8 mouse cellular contexts compared by ENCODE assay signal in the genomic region with DNA sequence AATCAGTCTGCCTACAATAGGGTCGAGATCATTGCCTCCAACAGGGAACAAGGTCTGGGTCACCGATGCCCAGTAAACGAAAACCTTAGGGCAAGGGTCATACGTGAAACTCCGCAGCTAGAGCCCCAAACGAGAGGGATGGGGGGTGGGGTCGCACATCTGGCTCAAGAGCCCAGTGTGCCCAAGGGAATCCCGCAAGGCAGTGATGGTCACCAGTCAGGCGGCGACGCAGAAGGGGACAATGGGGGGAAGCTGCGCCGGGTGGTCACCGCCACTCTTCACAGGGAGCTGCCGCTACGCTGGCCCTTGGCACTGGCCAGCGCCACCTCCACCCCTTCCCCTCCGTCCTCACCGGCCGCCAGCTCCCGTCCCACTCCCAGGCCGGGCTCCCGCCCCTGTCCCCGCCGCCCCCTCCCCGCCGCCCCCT. TPM values are rescaled to one million over a fixed set of nuclear protein-coding genes. Genes with fewer than 3 reads are reported as not detected.
DNase-seq lines count a peak whose midpoint lies in the region; ATAC-seq and TF ChIP-seq lines count a peak whose summit lies in the region.

No protein-coding gene starts in this region.

- peaks cover 3% of the 10 kb centered on the region for H3K4me1 ChIP-seq in heart, adult 2 months (ENCODE audit: control insufficient read depth, insufficient read depth, low read length)
- peaks cover 35% of the 10 kb centered on the region for H3K4me1 ChIP-seq in G1E (ENCODE audit: insufficient read depth, low read depth, low read length)
- peaks cover 20% of the 10 kb centered on the region for H3K4me1 ChIP-seq in embryonic facial prominence, embryonic 12.5 days
- H3K4me1 ChIP-seq in hindbrain, embryonic 15.5 days (replicated peaks) = peaks cover 36% of the 10 kb centered on the region
- H3K4me1 ChIP-seq in liver, embryonic 11.5 days (replicated peaks; ENCODE audit: control insufficient read depth, insufficient read depth, low read length) = peaks cover 12% of the 10 kb centered on the region
- H3K4me1 ChIP-seq in neural tube, embryonic 13.5 days (replicated peaks) = peaks cover 33% of the 10 kb centered on the region

- DNase-seq in heart, adult 2 months = no peak
- DNase-seq in heart, adult 11 months = no peak
- DNase-seq in G1E (ENCODE audit: low spot score) = peak; percentile 33
- DNase-seq in liver, embryonic 11.5 days (ENCODE audit: low spot score) = peak; percentile 63
- no peak for DNase-seq in urinary bladder, postnatal 4 days (ENCODE audit: low spot score in 2 of 2)

- H3K79me2 ChIP-seq in heart, adult 2 months (replicated peaks; ENCODE audit: control insufficient read depth, insufficient read depth, low read length) = peaks cover 6% of the 10 kb centered on the region

- no peaks in the 10 kb centered on the region for H3K27me3 ChIP-seq in heart, adult 2 months (ENCODE audit: control insufficient read depth, insufficient read depth, low read length)
- no peaks in the 10 kb centered on the region for H3K27me3 ChIP-seq in G1E (ENCODE audit: insufficient read depth, low read length)
- no peaks in the 10 kb centered on the region for H3K27me3 ChIP-seq in embryonic facial prominence, embryonic 12.5 days
- H3K27me3 ChIP-seq in hindbrain, embryonic 15.5 days = no peaks in the 10 kb centered on the region
- no peaks in the 10 kb centered on the region for H3K27me3 ChIP-seq in liver, embryonic 11.5 days (replicated peaks; ENCODE audit: control insufficient read depth, insufficient read depth, low read length)
- no peaks in the 10 kb centered on the region for H3K27me3 ChIP-seq in neural tube, embryonic 13.5 days

- ATAC-seq in G1E (ENCODE audit: extremely low read depth, insufficient number of reproducible peaks, low FRiP score, poor library complexity, severe bottlenecking) = no peak
- peak; percentile 54 for ATAC-seq in embryonic facial prominence, embryonic 12.5 days (ENCODE audit: insufficient number of reproducible peaks, insufficient read depth, low FRiP score, low TSS enrichment)
- no peak; the same call in 1 of the 2 replicates for ATAC-seq in hindbrain, embryonic 15.5 days (ENCODE audit: low FRiP score, low read depth)
- peak; percentile 34 for ATAC-seq in liver, embryonic 11.5 days (replicated peaks; ENCODE audit: low FRiP score)
- ATAC-seq in neural tube, embryonic 13.5 days (ENCODE audit: low read depth) = peak; percentile 69

- peak overlapping the region; percentile 83 for H3K4me3 ChIP-seq in heart, adult 2 months
- peak overlapping the region; percentile 98 for H3K4me3 ChIP-seq in G1E (ENCODE audit: low read depth, low read length)
- peak overlapping the region; percentile 94 for H3K4me3 ChIP-seq in embryonic facial prominence, embryonic 12.5 days
- H3K4me3 ChIP-seq in hindbrain, embryonic 15.5 days = peak overlapping the region; percentile 82
- peak overlapping the region; percentile 90 for H3K4me3 ChIP-seq in liver, embryonic 11.5 days (ENCODE audit: low read depth, low read length)
- peak overlapping the region; percentile 68 for H3K4me3 ChIP-seq in neural tube, embryonic 13.5 days

- H3K4me2 ChIP-seq in embryonic facial prominence, embryonic 12.5 days (replicated peaks) = peak overlapping the region; percentile 71
- H3K4me2 ChIP-seq in hindbrain, embryonic 15.5 days = peak overlapping the region; percentile 87
- peak overlapping the region; percentile 79 for H3K4me2 ChIP-seq in liver, embryonic 11.5 days
- H3K4me2 ChIP-seq in neural tube, embryonic 13.5 days = peak overlapping the region; percentile 87

- no peak for TF ChIP-seq CTCF in heart, adult 2 months (IDR thresholded peaks at IDR 0.05)
- TF ChIP-seq CTCF in G1E (IDR thresholded peaks at IDR 0.05; ENCODE audit: low read depth, low read length) = no peak

- no peak for TF ChIP-seq EP300 in heart, adult 2 months (IDR thresholded peaks at IDR 0.05; ENCODE audit: insufficient read depth, low read depth, low read length)

- TF ChIP-seq POLR2A in heart, adult 2 months (IDR thresholded peaks at IDR 0.05; ENCODE audit: insufficient read depth, low read depth, low read length) = no peak

- under 1% methylated on average over 23 of the region's 27 CpGs for WGBS in heart, adult 2 months
- WGBS in embryonic facial prominence, embryonic 12.5 days = under 1% methylated on average over 15 of the region's 27 CpGs
- 2% methylated on average over 23 of the region's 27 CpGs for WGBS in hindbrain, embryonic 15.5 days
- WGBS in liver, embryonic 11.5 days = 0% methylated on average over 20 of the region's 27 CpGs
- 0% methylated on average over 15 of the region's 27 CpGs for WGBS in neural tube, embryonic 13.5 days

- intact Hi-C loops in heart, adult 2 months (cut with DNase I) = loop anchor here (5.0 kb wide), 2 partner anchors 76 to 376 kb away; a partner anchor contains a TSS

- no peaks in the 10 kb centered on the region for H3K9me3 ChIP-seq in G1E (replicated peaks)
- no peaks in the 10 kb centered on the region for H3K9me3 ChIP-seq in embryonic facial prominence, embryonic 12.5 days
- H3K9me3 ChIP-seq in hindbrain, embryonic 15.5 days = no peaks in the 10 kb centered on the region
- no peaks in the 10 kb centered on the region for H3K9me3 ChIP-seq in liver, embryonic 11.5 days (ENCODE audit: control insufficient read depth, low read length)
- H3K9me3 ChIP-seq in neural tube, embryonic 13.5 days = no peaks in the 10 kb centered on the region

- peak overlapping the region; percentile 100 for H3K27ac ChIP-seq in heart, adult 2 months
- peak overlapping the region; percentile 91 for H3K27ac ChIP-seq in embryonic facial prominence, embryonic 12.5 days
- peak overlapping the region; percentile 98 for H3K27ac ChIP-seq in hindbrain, embryonic 15.5 days (replicated peaks)
- H3K27ac ChIP-seq in liver, embryonic 11.5 days (ENCODE audit: low read depth, low read length) = peak overlapping the region; percentile 91
- H3K27ac ChIP-seq in neural tube, embryonic 13.5 days (replicated peaks) = peak overlapping the region; percentile 94

- peaks cover 2% of the 10 kb centered on the region for H3K36me3 ChIP-seq in heart, adult 2 months (ENCODE audit: control insufficient read depth, insufficient read depth, low read length)
- H3K36me3 ChIP-seq in G1E (replicated peaks) = peaks cover 55% of the 10 kb centered on the region
- H3K36me3 ChIP-seq in embryonic facial prominence, embryonic 12.5 days = peaks cover 40% of the 10 kb centered on the region
- H3K36me3 ChIP-seq in hindbrain, embryonic 15.5 days = peaks cover 40% of the 10 kb centered on the region
- peaks cover 9% of the 10 kb centered on the region; the same call in 1 of the 2 replicates for H3K36me3 ChIP-seq in liver, embryonic 11.5 days (ENCODE audit: control insufficient read depth, insufficient read depth, low read length)
- peaks cover 56% of the 10 kb centered on the region for H3K36me3 ChIP-seq in neural tube, embryonic 13.5 days

- H3K9ac ChIP-seq in heart, adult 2 months (ENCODE audit: low read depth, low read length) = peak overlapping the region; percentile 87
- H3K9ac ChIP-seq in embryonic facial prominence, embryonic 12.5 days = peak overlapping the region; percentile 96
- H3K9ac ChIP-seq in hindbrain, embryonic 15.5 days = peak overlapping the region; percentile 90
- H3K9ac ChIP-seq in liver, embryonic 11.5 days (ENCODE audit: low read depth, low read length) = peak overlapping the region; percentile 91
- H3K9ac ChIP-seq in neural tube, embryonic 13.5 days = peak overlapping the region; percentile 96

RNA-seq across cellular contexts. Expression of a gene that starts 0.5 kb away (rescaled TPM):
- 10 to 100 TPM; 12.2 to 13.9 TPM for total RNA-seq in heart, adult 2 months (2021)
- polyA plus RNA-seq in heart, adult 2 months (2012; rRNA removed) = 18.4 and 26.8 TPM in 2 replicates
- total RNA-seq in G1E (2014; fragmentation: Nextera tagmentation) (7.1 and 7.3 TPM in 2 replicates), G1E (2017) (11.8 and 19.1 TPM in 2 replicates)
- polyA plus RNA-seq in G1E (2012) = 5.3 and 6.3 TPM in 2 replicates
- polyA plus RNA-seq in embryonic facial prominence, embryonic 12.5 days (2016; fragmentation: Nextera tagmentation; extraction: Ambion mirVana) = 23.6 and 23.7 TPM in 2 replicates
- polyA plus RNA-seq in hindbrain, embryonic 15.5 days (2015; fragmentation: Nextera tagmentation; extraction: Ambion mirVana) = 21.6 and 22.2 TPM in 2 replicates
- 12.2 and 13.6 TPM in 2 replicates for polyA plus RNA-seq in liver, embryonic 11.5 days (2014; fragmentation: Nextera tagmentation; extraction: Ambion mirVana)
- 23.8 and 25.2 TPM in 2 replicates for polyA plus RNA-seq in neural tube, embryonic 13.5 days (2015; fragmentation: Nextera tagmentation; extraction: Ambion mirVana)

RNA-seq across cellular contexts. Expression of a gene that starts 0.9 kb away (rescaled TPM):
- 10 to 100 TPM; 31.8 to 37.1 TPM for total RNA-seq in heart, adult 2 months (2021)
- 12.5 and 21.8 TPM in 2 replicates for polyA plus RNA-seq in heart, adult 2 months (2012; rRNA removed)
- total RNA-seq in G1E (2014; fragmentation: Nextera tagmentation) (33.5 and 42.4 TPM in 2 replicates), G1E (2017) (22.4 and 31.7 TPM in 2 replicates)
- polyA plus RNA-seq in G1E (2012) = 11.2 and 16.7 TPM in 2 replicates
- polyA plus RNA-seq in embryonic facial prominence, embryonic 12.5 days (2016; fragmentation: Nextera tagmentation; extraction: Ambion mirVana) = 62.2 and 64.1 TPM in 2 replicates
- polyA plus RNA-seq in hindbrain, embryonic 15.5 days (2015; fragmentation: Nextera tagmentation; extraction: Ambion mirVana) = 94.1 and 109 TPM in 2 replicates
- 33.7 and 37.3 TPM in 2 replicates for polyA plus RNA-seq in liver, embryonic 11.5 days (2014; fragmentation: Nextera tagmentation; extraction: Ambion mirVana)
- polyA plus RNA-seq in neural tube, embryonic 13.5 days (2015; fragmentation: Nextera tagmentation; extraction: Ambion mirVana) = 82.3 and 96.2 TPM in 2 replicates

RNA-seq across cellular contexts. Expression of a gene that starts 30.0 kb away (rescaled TPM):
- total RNA-seq in heart, adult 2 months (2021) = 10 to 100 TPM; 84.0 to 93.6 TPM
- polyA plus RNA-seq in heart, adult 2 months (2012; rRNA removed) = 97.6 and 116 TPM in 2 replicates
- total RNA-seq in G1E (2014; fragmentation: Nextera tagmentation) (not detected in 2 replicates), G1E (2017) (0.38 TPM in 1 of 2 replicates, not detected in the other)
- 0.03 and 0.07 TPM in 2 replicates for polyA plus RNA-seq in G1E (2012)
- polyA plus RNA-seq in embryonic facial prominence, embryonic 12.5 days (2016; fragmentation: Nextera tagmentation; extraction: Ambion mirVana) = 14.1 and 16.4 TPM in 2 replicates
- 6.5 and 7.2 TPM in 2 replicates for polyA plus RNA-seq in hindbrain, embryonic 15.5 days (2015; fragmentation: Nextera tagmentation; extraction: Ambion mirVana)
- 17.9 and 24.1 TPM in 2 replicates for polyA plus RNA-seq in liver, embryonic 11.5 days (2014; fragmentation: Nextera tagmentation; extraction: Ambion mirVana)
- 9.8 and 10.8 TPM in 2 replicates for polyA plus RNA-seq in neural tube, embryonic 13.5 days (2015; fragmentation: Nextera tagmentation; extraction: Ambion mirVana)

RNA-seq across cellular contexts. Expression of a gene that starts 49.2 kb away (rescaled TPM):
- 10 to 100 TPM; 71.6 to 81.7 TPM for total RNA-seq in heart, adult 2 months (2021)
- polyA plus RNA-seq in heart, adult 2 months (2012; rRNA removed) = 216 and 414 TPM in 2 replicates
- 54.4 and 78.3 TPM in 2 replicates for total RNA-seq in G1E (2014; fragmentation: Nextera tagmentation)
- 14.6 and 17.7 TPM in 2 replicates for total RNA-seq in G1E (2017)
- 25.7 and 26.4 TPM in 2 replicates for polyA plus RNA-seq in G1E (2012)
- 43.2 and 47.4 TPM in 2 replicates for polyA plus RNA-seq in embryonic facial prominence, embryonic 12.5 days (2016; fragmentation: Nextera tagmentation; extraction: Ambion mirVana)
- polyA plus RNA-seq in hindbrain, embryonic 15.5 days (2015; fragmentation: Nextera tagmentation; extraction: Ambion mirVana) = 48.3 and 50.7 TPM in 2 replicates
- 34.1 and 36.2 TPM in 2 replicates for polyA plus RNA-seq in liver, embryonic 11.5 days (2014; fragmentation: Nextera tagmentation; extraction: Ambion mirVana)
- polyA plus RNA-seq in neural tube, embryonic 13.5 days (2015; fragmentation: Nextera tagmentation; extraction: Ambion mirVana) = 39.2 and 44.2 TPM in 2 replicates

Comparison
In these comparisons a context has a peak if more than half of its experiments do, and no peak if none do; other contexts are left out.
1. DNase-seq: peak in G1E (single experiment) and liver, embryonic 11.5 days (single experiment); none in heart, adult 2 months (0 of 2), heart, adult 11 months (single experiment) and urinary bladder, postnatal 4 days (0 of 2).
2. ATAC-seq: peak in embryonic facial prominence, embryonic 12.5 days (single experiment), liver, embryonic 11.5 days (single experiment) and neural tube, embryonic 13.5 days (single experiment); none in G1E (single experiment) and hindbrain, embryonic 15.5 days (single experiment).
3. Peak in every context shown above with its lines, with median percentiles within 50 percentile points of each other: H3K27ac ChIP-seq, H3K4me3 ChIP-seq, H3K9ac ChIP-seq and H3K4me2 ChIP-seq.